Mouse (Mus musculus): ENCODE measurements around the gene Trim11.
"Not testable (repeated sequence)": the region's sequence is repeated elsewhere in the genome, so short reads cannot be mapped to it uniquely, and the experiment has no call there.

Gene Trim11

DNA sequence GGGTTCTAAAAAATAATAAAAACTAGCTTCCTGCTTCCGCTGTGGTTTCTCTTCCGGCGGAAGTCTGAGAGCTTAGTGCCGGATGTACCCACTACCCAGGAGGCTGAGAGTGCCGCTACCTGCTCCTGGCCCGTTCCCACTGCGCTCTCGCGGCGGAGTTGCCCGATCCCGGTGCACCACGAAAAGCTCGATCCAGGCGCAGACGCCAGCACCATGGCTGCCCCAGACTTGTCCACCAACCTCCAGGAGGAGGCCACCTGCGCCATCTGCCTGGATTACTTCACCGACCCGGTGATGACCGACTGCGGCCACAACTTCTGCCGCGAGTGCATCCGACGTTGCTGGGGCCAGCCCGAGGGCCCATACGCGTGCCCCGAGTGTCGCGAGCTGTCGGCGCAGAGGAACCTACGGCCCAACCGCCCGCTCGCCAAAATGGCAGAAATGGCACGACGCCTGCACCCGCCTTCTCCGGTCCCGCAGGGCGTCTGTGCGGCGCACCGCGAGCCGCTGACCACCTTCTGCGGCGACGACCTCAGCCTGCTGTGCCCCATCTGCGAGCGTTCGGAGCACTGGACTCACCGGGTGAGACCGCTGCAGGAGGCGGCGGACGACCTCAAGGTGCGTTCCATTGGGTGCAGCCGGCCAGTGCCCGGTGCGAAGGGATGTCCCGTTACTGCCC lies at the start of gene Trim11:
Trim11 (plus strand) TSS at position 67 of the 679 bp plus-strand sequence.
- peak; percentile 87 for DNase-seq

GRCm38 (mm10) chr11:58929055-58929454 lies 48.8 kb upstream of the Trim11 start:
- DNase-seq = no peak

- DNase-seq = no peak
Measured at GRCm38 (mm10) chr11:58929641-58930040, 48.3 kb upstream of the Trim11 start.

- no peak for DNase-seq
Measured at GRCm38 (mm10) chr11:58930254-58930653, 47.6 kb upstream of the Trim11 start.

- no peak for DNase-seq
Measured at GRCm38 (mm10) chr11:58931576-58931975, 46.3 kb upstream of the Trim11 start.

- peak; percentile 33 for DNase-seq
Measured at GRCm38 (mm10) chr11:58937909-58938308, 40.0 kb upstream of the Trim11 start.

GRCm38 (mm10) chr11:58938322-58939087 lies 39.4 kb upstream of the Trim11 start, which contains the start of gene Rnf187:
Rnf187 (minus strand) TSS chr11:58938916.
- peak; percentile 96 for DNase-seq

- DNase-seq = no peak
Measured at GRCm38 (mm10) chr11:58939088-58939439, 38.8 kb upstream of the Trim11 start.

DNA sequence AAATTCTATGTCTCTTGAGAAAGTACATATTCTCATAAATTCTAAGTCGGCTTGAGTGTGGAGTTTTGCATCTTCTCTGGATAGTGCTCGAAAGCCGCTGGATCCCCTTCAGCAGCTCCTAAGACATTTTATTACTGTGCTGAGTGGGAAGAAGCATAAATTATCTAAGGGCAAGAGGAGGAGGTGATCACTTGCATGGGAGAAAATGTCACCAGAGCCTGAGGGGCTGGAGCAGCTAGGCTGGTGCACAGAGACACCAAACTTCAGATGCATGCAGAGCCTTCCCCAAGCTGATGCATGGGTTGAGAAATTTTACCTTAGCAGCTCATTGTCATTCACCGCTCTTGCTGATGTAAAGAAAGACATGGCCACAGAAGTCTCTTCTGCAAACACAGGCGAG lies 33.8 kb upstream of the Trim11 start:
- no peak for DNase-seq

- DNase-seq = no peak
Measured at GRCm38 (mm10) chr11:58947306-58947705, 30.6 kb upstream of the Trim11 start.

DNA sequence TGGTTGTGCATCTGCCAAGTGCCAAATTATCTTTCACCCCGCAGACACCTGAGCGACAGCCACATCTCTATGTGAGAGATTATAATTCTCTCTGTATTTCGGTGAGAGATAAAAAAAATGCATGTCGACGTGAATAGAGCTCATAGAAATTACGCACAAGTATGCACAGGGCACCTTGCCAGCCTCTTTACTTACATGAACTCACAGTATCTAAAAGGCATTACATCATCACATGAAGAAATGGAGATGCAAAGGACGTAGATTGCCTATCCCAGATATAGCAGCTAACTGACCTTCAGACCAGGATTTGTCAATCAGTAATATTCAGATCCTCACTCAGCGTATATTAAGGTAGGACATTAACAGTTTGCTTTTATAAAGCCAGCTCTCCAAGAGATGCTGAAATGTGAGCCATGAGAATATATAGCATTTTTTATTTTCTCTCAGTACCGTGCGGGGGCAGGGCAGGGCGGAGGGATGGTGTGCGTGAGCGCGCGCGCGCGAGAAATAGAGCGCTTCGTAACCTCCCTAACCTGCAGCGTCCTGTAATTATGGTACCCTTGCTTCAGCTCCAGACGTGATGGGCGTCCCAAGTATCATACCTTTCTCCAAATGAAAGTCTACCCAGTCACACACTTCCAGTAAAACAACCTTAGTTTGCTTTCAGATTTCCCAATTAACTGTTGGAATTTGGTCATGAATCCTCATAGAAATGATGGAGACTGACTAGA lies 29.9 kb upstream of the Trim11 start:
- DNase-seq = peak; percentile 51

DNA sequence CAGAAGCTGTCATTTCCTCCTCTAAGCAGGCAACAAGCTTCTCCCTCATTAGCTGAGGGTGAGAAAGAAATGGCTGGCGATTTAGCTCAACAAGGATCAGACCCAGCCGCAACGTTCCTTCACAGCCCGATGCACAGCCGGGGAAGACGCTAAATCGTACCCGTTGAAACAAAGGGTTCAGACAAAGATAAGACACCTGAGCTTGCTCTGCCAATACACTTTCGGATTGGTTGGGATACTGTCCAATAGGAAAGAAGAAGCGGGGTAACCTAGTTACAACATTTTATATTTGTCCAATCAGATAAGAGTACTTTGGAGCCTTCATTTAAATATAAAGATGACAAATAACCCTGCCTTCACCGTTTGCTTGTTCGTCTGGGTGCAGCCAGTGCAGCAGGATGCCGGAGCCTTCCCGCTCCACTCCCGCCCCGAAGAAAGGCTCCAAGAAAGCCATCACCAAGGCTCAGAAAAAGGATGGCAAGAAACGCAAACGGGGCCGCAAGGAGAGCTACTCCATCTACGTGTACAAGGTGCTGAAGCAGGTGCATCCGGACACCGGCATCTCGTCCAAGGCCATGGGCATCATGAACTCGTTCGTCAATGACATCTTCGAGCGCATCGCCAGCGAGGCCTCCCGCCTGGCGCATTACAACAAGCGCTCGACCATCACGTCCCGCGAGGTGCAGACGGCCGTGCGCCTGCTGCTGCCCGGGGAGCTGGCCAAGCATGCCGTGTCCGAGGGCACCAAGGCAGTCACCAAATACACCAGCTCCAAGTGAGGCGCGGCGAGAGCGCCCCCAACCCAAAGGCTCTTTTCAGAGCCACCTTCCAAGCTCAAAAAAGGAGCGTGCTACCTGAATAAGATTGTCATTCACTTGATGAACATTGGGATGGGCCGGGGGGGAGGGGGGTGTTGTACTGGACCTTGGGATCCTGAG lies 29.1 kb upstream of the Trim11 start, which contains the start of gene Hist3h2ba:
Hist3h2ba (plus strand) TSS at position 379 of the 938 bp plus-strand sequence.
- DNase-seq = peak; percentile 98

DNA sequence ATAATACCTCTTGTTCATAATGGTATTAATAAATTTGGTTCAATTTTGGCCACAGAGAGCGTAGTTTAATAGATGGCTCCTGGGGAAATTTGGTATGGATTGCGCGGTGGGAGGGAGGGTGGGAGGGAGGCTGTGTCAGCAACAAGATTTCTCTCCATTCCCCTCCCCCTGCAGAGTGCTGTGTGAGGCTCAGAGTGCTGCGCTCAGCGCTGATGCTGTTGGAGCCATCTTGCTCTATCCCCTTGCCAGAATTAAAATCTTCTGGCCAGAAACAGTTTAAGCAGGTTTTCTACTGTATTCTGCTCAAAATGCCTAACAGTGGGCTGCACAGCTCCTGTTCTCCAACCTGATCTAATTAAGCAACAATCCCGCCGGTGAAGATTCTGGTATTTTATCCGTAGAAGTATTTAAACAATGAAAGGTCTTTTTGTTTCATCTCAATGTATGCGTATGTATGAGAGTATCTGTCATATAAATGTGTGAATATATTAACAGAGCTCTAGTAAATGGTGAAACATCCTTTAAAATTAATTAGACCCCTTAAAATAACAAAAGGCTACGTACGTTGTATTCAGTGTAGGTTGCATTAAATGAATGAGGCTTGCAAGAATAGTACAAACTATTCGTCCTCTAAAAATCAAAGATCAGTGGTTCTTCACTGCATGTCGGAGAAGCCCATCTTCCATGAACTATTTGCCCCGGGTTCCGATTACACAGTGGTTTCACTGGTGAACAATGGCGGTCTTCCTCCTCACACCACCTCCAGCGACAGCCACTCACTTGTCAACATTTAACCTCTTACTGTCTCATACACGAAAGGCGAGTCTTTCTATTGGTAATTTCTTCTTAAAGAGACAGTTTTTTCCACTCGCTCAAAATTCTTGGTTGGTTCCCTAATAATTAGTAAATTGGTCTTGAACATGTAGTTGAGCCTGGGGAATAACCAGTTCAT lies 28.1 kb upstream of the Trim11 start:
- DNase-seq = peak; percentile 79

DNA sequence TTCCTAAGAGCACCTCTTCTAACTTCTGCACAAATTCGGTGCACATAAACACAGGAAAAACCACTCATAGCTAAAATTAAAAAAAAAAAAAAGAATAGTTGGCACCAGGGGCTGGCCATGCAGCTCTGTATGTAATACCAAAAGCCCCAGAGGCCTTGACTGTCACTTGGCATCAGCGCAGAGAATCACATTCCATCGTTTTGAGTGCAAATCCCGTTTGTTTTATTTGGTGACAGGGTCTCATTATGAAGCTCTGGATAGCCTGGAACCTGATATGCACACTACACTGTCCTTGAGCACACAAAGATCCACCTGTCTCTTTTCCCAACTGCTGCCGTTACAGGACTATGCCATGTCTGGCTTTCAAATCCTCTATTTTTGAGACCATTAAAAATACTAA lies 26.7 kb upstream of the Trim11 start:
- peak; percentile 25 for DNase-seq

- DNase-seq = peak; percentile 70
Measured at GRCm38 (mm10) chr11:58953351-58954169, 24.3 kb upstream of the Trim11 start.

GRCm38 (mm10) chr11:58954170-58954419 lies 23.8 kb upstream of the Trim11 start:
- DNase-seq = not testable (repeated sequence)

DNA sequence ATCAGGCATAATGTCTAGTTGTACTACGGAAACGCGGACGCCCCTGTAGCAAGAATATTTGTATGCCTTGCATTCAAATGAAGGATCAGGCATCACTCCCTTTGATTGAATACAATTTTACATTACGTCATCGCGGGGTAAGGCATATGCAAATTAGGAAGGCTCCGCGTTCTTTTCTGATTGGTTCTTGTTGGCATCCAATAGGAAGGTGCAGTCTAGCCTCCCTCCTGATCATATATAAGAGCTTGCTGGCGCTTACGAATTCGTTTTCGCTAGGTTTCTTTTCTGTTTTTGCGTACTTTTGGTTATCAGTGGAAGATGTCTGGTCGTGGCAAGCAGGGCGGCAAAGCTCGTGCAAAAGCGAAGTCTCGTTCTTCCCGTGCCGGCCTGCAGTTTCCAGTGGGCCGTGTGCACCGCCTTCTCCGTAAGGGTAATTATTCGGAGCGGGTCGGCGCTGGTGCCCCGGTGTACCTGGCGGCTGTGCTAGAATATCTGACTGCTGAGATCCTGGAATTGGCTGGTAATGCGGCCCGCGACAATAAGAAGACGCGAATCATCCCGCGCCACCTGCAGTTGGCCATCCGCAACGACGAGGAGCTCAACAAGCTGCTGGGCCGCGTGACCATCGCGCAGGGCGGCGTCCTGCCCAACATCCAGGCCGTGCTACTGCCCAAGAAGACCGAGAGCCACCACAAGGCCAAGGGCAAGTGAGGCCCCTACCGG lies 23.3 kb upstream of the Trim11 start, which contains the start of the genes Hist3h2a and Trim17:
Hist3h2a (plus strand) TSS at position 266 of the 723 bp plus-strand sequence.
Trim17 (plus strand) TSS at position 266 of the 723 bp plus-strand sequence.
- peak; percentile 99 for DNase-seq

DNA sequence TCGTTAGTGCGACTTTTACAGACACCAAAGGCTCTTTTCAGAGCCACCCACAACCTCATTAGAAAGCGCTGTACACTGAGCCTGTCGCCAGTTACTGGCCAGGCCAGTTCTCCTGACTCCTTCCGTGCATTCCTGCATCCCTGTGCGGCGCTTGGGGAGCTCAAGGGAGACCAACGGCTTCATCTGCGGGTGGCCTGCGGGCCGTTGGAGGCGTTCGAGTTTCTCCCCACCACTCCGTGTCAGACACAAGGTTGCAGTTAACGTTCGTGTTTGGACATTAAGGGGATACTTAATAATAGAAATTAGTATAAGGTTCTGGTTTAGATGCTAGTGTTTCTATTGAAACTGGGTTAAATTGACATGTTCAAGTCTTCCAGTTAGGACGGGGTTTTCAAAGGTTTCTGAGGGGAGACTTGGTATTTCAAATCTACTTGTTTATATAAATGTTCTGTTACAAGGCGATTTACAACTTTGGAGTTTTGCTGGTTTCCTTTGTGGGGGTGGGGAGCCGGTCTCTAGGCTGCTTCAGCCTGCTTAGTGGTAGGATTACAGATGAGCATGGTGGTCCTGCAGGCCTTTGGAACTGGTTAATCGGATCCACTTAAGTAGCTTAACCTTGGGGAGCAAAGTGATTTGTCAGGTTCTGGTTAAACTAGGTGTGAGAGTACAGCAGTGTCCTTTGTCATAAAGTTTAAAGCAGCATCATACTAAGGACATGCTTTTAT lies 22.6 kb upstream of the Trim11 start:
- DNase-seq = peak; percentile 83

- DNase-seq = no peak
Measured at GRCm38 (mm10) chr11:58955868-58956257, 22.0 kb upstream of the Trim11 start.

Measured in retina, postnatal 1 day (tissue).